Mouse (Mus musculus) liver, embryonic 11.5 days (tissue): ENCODE data around the gene Akt3. TPM values are rescaled to one million over a fixed set of nuclear protein-coding genes. Genes with fewer than 3 reads are reported as not detected.

Experiments
- ATAC-seq: fragments of 200-750 bp; cut with Nextera tagmentation; replicated peaks from 2 replicates; pipeline ENCODE4 v1.8.0; 2017; ENCODE audit warnings: moderate number of reproducible peaks, mild to moderate bottlenecking, moderate TSS enrichment, moderate library complexity; ENCODE audit not compliant: low FRiP score
- DNase-seq: peaks from one replicate; pipeline ENCODE4 v3.0.0-alpha.2; 2017; ENCODE audit warnings: low spot score
- H3K27ac ChIP-seq: fragments of 300-500 bp; sonication (generic); 2 replicates; pipeline ENCODE4 v1.5.1; 2014; ENCODE audit warnings: mild to moderate bottlenecking, low read depth, low read length, control low read depth
- H3K27me3 ChIP-seq: fragments of 300-500 bp; sonication (generic); replicated peaks from 2 replicates; pipeline ENCODE4 v1.6.1; 2014; ENCODE audit warnings: low read length, mixed read lengths; ENCODE audit not compliant: control insufficient read depth, insufficient read depth
- H3K36me3 ChIP-seq: fragments of 300-500 bp; sonication (generic); 2 replicates; pipeline ENCODE4 v1.6.1; 2014; ENCODE audit warnings: mild to moderate bottlenecking, low read length, moderate library complexity, mixed read lengths; ENCODE audit not compliant: control insufficient read depth, insufficient read depth
- H3K4me1 ChIP-seq: fragments of 300-500 bp; sonication (generic); replicated peaks from 2 replicates; pipeline ENCODE4 v1.6.1; 2014; ENCODE audit warnings: low read length, mixed read lengths; ENCODE audit not compliant: control insufficient read depth, insufficient read depth
- H3K4me2 ChIP-seq: fragments of 300-500 bp; sonication (generic); 2 replicates; pipeline ENCODE4 v1.6.1; 2014; ENCODE audit warnings: mild to moderate bottlenecking, control low read depth, moderate library complexity
- H3K4me3 ChIP-seq: fragments of 300-500 bp; sonication (generic); 2 replicates; pipeline ENCODE4 v1.5.1; 2014; ENCODE audit warnings: low read depth, low read length, control low read depth
- H3K9ac ChIP-seq: fragments of 300-500 bp; sonication (generic); 2 replicates; pipeline ENCODE4 v1.6.1; 2014; ENCODE audit warnings: low read depth, low read length, control low read depth
- H3K9me3 ChIP-seq: fragments of 300-500 bp; sonication (generic); 2 replicates; pipeline ENCODE4 v1.6.1; 2016; ENCODE audit warnings: low read length, inconsistent platforms, mixed read lengths; ENCODE audit not compliant: control insufficient read depth
- WGBS: fragments of 180-500 bp; shearing (Covaris S2); extraction: QIAGEN DNeasy Blood & Tissue Kit; methylation state at CpG from one replicate; pipeline ENCODE4 v1.1.7; 2014; 5-methylcytosine and 5-hydroxymethylcytosine counted together
- polyA plus RNA-seq: library from polyadenylated mRNA; unstranded; fragments of >200 nt; fragmentation: Nextera tagmentation; extraction: Ambion mirVana; gene quantifications from 2 replicates; pipeline ENCODE4 v1.2.1, GENCODE M21; 2014

Akt3 gene
- polyA plus RNA-seq, 1 experiment from 2014 or later: 4.3 TPM

DNA sequence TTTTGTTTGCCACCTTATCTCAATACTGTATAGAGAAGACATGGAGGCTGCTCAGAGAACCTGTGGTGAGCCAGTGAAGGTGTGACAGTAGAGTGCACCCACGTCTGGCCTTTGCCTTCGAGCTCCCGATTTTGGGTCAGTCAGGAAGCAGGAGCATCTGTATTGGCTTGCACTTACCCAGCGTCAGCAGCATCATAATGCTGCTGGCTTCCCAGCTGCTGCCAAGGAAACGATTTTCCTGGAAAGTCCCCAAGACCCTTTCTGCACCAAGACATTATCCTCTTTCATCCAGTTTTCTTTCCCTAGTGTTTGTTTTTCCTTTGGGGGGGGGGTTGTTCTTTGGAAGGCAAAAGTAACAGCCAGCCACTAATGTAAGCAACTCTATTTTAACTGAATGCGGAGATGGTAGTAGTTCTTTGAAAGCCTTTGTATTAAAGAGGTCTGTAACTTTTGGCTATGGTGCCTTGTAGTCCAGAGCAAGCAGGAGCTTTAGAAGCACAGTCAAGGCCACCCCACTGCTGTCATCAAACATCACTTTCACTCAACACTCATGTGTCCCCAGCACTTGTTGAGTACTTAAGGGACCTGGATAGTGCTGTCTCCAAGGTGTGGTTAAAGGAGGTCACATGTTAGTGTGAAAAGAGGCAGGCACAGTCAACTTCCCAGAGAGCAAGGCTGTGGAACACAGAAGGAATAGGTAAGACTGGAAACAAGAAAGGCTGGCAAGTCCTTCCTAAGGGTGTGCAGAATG, 270.8 kb downstream of the Akt3 start:
- Histone ChIP-seq H3K27ac (no peak overlapping the region), H3K27me3 (no peaks in the 10 kb centered on the region), H3K9me3 (no peaks in the 10 kb centered on the region), H3K36me3 (no peaks in the 10 kb centered on the region), H3K4me1 (no peaks in the 10 kb centered on the region), H3K9ac (no peak overlapping the region), H3K4me3 (no peak overlapping the region), H3K4me2 (no peak overlapping the region)
- ATAC-seq (no peak), DNase-seq (no peak)
- 76% methylated on average over 6 of the region's 6 CpGs for WGBS

DNA sequence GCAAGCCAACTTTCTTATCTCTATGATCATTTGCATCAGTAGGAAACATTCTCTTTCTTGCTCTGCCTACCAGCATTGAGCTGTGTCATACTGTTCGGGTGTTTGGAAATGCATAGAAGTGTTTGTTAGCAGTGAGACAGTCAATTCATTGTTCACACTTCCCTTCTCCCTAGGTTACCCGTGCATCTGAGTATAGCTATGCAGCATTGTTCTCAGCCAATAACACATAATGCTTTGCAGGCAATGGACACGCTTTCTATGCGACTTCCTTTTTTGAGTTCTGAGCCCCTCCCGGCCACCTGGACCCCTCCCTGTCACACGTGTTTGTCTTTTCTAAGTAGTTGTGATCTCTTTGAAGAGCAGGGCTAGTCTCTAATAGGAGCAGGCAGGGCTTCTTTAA, 271.7 kb downstream of the Akt3 start:
- no peak overlapping the region for H3K9ac ChIP-seq
- H3K4me1 ChIP-seq: no peaks in the 10 kb centered on the region
- no peak for ATAC-seq
- H3K27ac ChIP-seq: no peak overlapping the region
- no peaks in the 10 kb centered on the region for H3K9me3 ChIP-seq
- H3K36me3 ChIP-seq: no peaks in the 10 kb centered on the region
- no peak overlapping the region for H3K4me3 ChIP-seq
- no peak for DNase-seq
- H3K4me2 ChIP-seq: no peak overlapping the region
- no peaks in the 10 kb centered on the region for H3K27me3 ChIP-seq
- WGBS: 58% methylated on average over 6 of the region's 6 CpGs

GRCm38 (mm10) chr1:176985691-176986090, 272.3 kb downstream of the Akt3 start:
- H3K9me3 ChIP-seq: no peaks in the 10 kb centered on the region
- H3K9ac ChIP-seq: no peak overlapping the region
- no peak overlapping the region for H3K4me2 ChIP-seq
- no peaks in the 10 kb centered on the region for H3K4me1 ChIP-seq
- ATAC-seq (no peak), DNase-seq (no peak)
- no peak overlapping the region for H3K27ac ChIP-seq
- H3K36me3 ChIP-seq: no peaks in the 10 kb centered on the region
- 75% methylated on average over 6 of the region's 6 CpGs for WGBS
- no peaks in the 10 kb centered on the region for H3K27me3 ChIP-seq
- H3K4me3 ChIP-seq: no peak overlapping the region

DNA sequence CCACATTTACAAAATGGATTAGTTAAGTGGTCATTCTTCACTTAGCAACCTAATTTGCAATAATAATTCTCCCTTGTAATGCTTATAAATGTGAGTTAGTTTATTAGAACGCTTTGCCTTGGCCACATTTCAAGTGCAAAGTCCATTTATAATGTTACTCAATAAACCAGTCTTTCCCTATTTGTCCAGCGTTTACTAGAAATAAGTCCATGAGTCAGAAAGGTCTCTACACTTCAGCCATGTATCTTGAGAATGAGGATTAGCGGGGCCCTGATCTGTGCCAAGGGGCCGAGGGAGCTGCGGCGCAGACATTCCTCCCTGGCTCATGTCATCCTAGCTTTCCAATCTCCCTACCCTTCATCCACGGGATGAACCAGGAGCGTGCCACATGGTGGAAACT, 275.3 kb downstream of the Akt3 start:
- Histone ChIP-seq H3K9ac (no peak overlapping the region), H3K9me3 (no peaks in the 10 kb centered on the region), H3K36me3 (no peaks in the 10 kb centered on the region), H3K27ac (no peak overlapping the region), H3K4me3 (no peak overlapping the region), H3K27me3 (no peaks in the 10 kb centered on the region), H3K4me1 (no peaks in the 10 kb centered on the region), H3K4me2 (no peak overlapping the region)
- ATAC-seq (no peak), DNase-seq (no peak)
- WGBS: 79% methylated on average over 8 of the region's 8 CpGs

- 80% methylated on average over 2 of the region's 2 CpGs for WGBS
- Histone ChIP-seq H3K4me3 (no peak overlapping the region), H3K27me3 (no peaks in the 10 kb centered on the region), H3K9me3 (no peaks in the 10 kb centered on the region), H3K27ac (no peak overlapping the region), H3K9ac (no peak overlapping the region), H3K4me1 (no peaks in the 10 kb centered on the region), H3K4me2 (no peak overlapping the region), H3K36me3 (no peaks in the 10 kb centered on the region)
- no peak for DNase-seq
- ATAC-seq: no peak
Measured at GRCm38 (mm10) chr1:176981511-176981910, 276.5 kb downstream of the Akt3 start.

GRCm38 (mm10) chr1:176980801-176981400, 277.1 kb downstream of the Akt3 start:
- Histone ChIP-seq H3K36me3 (no peaks in the 10 kb centered on the region), H3K9ac (no peak overlapping the region), H3K4me2 (no peak overlapping the region), H3K27me3 (no peaks in the 10 kb centered on the region), H3K27ac (no peak overlapping the region), H3K4me3 (no peak overlapping the region), H3K4me1 (no peaks in the 10 kb centered on the region), H3K9me3 (no peaks in the 10 kb centered on the region)
- 84% methylated on average over 10 of the region's 10 CpGs for WGBS
- DNase-seq (no peak), ATAC-seq (no peak)

- no peaks in the 10 kb centered on the region for H3K27me3 ChIP-seq
- H3K4me3 ChIP-seq: no peak overlapping the region
- H3K4me1 ChIP-seq: no peaks in the 10 kb centered on the region
- DNase-seq: no peak
- 87% methylated on average over 5 of the region's 5 CpGs for WGBS
- H3K27ac ChIP-seq: no peak overlapping the region
- no peak overlapping the region for H3K9ac ChIP-seq
- no peak for ATAC-seq
- no peaks in the 10 kb centered on the region for H3K9me3 ChIP-seq
- H3K4me2 ChIP-seq: no peak overlapping the region
- no peaks in the 10 kb centered on the region for H3K36me3 ChIP-seq
Measured at GRCm38 (mm10) chr1:176980140-176980539, 277.9 kb downstream of the Akt3 start.

DNA sequence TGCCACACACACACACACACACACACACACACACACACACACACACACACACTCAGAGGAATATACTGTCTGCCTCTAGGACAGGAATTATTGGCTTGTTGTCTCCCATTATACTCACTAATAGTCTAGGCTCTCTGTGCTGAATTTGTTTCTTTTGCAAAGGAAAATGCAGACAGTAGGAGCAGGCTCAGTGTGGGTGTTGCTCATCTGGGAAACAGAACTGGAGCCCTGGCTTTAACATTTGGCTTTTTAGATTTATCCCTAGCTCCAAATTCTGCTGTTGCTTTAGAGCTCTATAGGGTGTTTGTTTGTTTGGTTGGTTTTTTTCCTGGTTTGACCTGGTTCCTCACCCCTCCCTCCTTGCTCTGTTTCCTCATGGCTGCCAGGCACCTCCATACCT, 278.8 kb downstream of the Akt3 start:
- H3K27ac ChIP-seq: no peak overlapping the region
- H3K9ac ChIP-seq: no peak overlapping the region
- H3K27me3 ChIP-seq: no peaks in the 10 kb centered on the region
- H3K4me1 ChIP-seq: no peaks in the 10 kb centered on the region
- H3K4me3 ChIP-seq: no peak overlapping the region
- ATAC-seq: no peak
- no peak for DNase-seq
- H3K36me3 ChIP-seq: no peaks in the 10 kb centered on the region
- no peaks in the 10 kb centered on the region for H3K9me3 ChIP-seq
- no peak overlapping the region for H3K4me2 ChIP-seq
